Mouse (Mus musculus) forebrain, postnatal 0 days (tissue): ENCODE measurements around the gene Dact3. TPM values are rescaled to one million over a fixed set of nuclear protein-coding genes. Genes with fewer than 3 reads are reported as not detected.

Source experiments
- ATAC-seq: fragments of 200-750 bp; cut with Nextera tagmentation; 2 replicates; pipeline ENCODE4 v1.8.0; 2017; ENCODE audit warnings: mild to moderate bottlenecking, moderate library complexity
- DNase-seq: peaks from one replicate; pipeline ENCODE4 v3.0.0-alpha.2; 2015
- H3K27ac ChIP-seq: fragments of 300-500 bp; sonication (generic); 2 replicates; pipeline ENCODE4 v1.5.1; 2014; ENCODE audit warnings: low read depth, mild to moderate bottlenecking, antibody characterized with exemption, low read length, moderate library complexity, mixed read lengths
- H3K27me3 ChIP-seq: fragments of 300-500 bp; sonication (generic); 2 replicates; pipeline ENCODE4 v1.6.1; 2014; ENCODE audit warnings: mild to moderate bottlenecking, low read length, mixed read lengths; ENCODE audit not compliant: insufficient read depth
- H3K36me3 ChIP-seq: fragments of 300-500 bp; sonication (generic); 2 replicates; pipeline ENCODE4 v1.6.1; 2014; ENCODE audit warnings: mild to moderate bottlenecking, moderate library complexity; ENCODE audit not compliant: insufficient read depth
- H3K4me1 ChIP-seq: fragments of 300-500 bp; sonication (generic); 2 replicates; pipeline ENCODE4 v1.6.1; 2014; ENCODE audit warnings: antibody characterized with exemption; ENCODE audit not compliant: insufficient read depth
- H3K4me2 ChIP-seq: fragments of 300-500 bp; sonication (generic); 2 replicates; pipeline ENCODE4 v1.6.1; 2014; ENCODE audit warnings: low read depth, mild to moderate bottlenecking, moderate library complexity
- H3K4me3 ChIP-seq: fragments of 300-500 bp; sonication (generic); 2 replicates; pipeline ENCODE4 v1.5.1; 2014; ENCODE audit warnings: low read depth, low read length, mixed read lengths
- H3K9ac ChIP-seq: fragments of 300-500 bp; sonication (generic); 2 replicates; pipeline ENCODE4 v1.6.1; 2014; ENCODE audit warnings: mild to moderate bottlenecking
- H3K9me3 ChIP-seq: fragments of 300-500 bp; sonication (generic); 2 replicates; pipeline ENCODE4 v1.6.1; 2016; ENCODE audit warnings: low read length
- CTCF ChIP-seq: sonication (generic); IDR thresholded peaks from 2 replicates; pipeline ENCODE4 v1.5.1; 2016; ENCODE audit warnings: antibody characterized with exemption, control low read depth, low read depth
- WGBS: fragments of 180-500 bp; shearing (Covaris S2); extraction: QIAGEN DNeasy Blood & Tissue Kit; methylation state at CpG from one replicate; pipeline ENCODE4 v1.1.7; 2014; 5-methylcytosine and 5-hydroxymethylcytosine counted together
- polyA plus RNA-seq: library from polyadenylated mRNA; unstranded; fragments of >200 nt; fragmentation: Nextera tagmentation; extraction: Ambion mirVana; gene quantifications from 2 replicates; pipeline ENCODE4 v1.2.1, GENCODE M21; 2015
- total RNA-seq: library from RNA; depleted of rRNA; stranded (reverse); fragments of >200 nt; gene quantifications from 2 replicates; pipeline ENCODE4 v1.2.3, GENCODE M21; 2014

Dact3 gene
- total and polyA plus RNA-seq, 2 experiments from 2014 or later, result 8.6 to 69.0 TPM

DNA sequence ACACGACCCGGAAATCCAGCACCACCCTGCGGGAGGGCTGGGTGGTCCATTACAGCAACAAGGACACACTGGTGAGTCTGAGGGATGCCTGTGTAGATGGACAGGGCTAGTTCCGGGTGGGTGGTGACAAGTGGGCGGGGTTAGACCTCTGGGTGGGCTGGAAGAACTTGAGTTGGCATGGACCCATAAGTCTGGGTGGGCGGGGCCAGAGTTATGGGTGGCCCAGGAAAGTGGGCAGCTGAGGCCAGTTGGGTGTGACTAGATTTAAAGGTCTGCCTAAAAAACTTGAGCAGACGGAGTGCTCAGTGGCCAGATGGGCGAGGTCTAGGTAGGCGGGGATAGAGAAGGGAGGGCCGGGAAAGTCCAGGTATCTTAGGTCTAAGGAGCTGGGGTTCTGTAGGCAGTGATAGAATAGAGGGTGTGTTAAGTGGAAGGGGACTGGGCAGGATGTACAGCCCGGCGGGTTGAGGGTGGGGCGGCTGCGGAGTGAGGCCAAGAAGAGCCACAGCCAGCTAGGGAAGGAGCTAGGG lies 21.8 kb upstream of the Dact3 start:
- no peak for TF ChIP-seq CTCF
- no peaks in the 10 kb centered on the region for H3K4me1 ChIP-seq
- no peak overlapping the region for H3K4me2 ChIP-seq
- 87% methylated on average over 14 of the region's 14 CpGs for WGBS
- no peaks in the 10 kb centered on the region for H3K9me3 ChIP-seq
- H3K36me3 ChIP-seq, result peaks cover 23% of the 10 kb centered on the region
- 0 out of 2 replicates have a peak, but pooled peaks have one; percentile 12 for ATAC-seq
- no peak overlapping the region for H3K9ac ChIP-seq
- no peak overlapping the region for H3K27ac ChIP-seq
- H3K4me3 ChIP-seq, result no peak overlapping the region
- no peak for DNase-seq
- H3K27me3 ChIP-seq, result no peaks in the 10 kb centered on the region

DNA sequence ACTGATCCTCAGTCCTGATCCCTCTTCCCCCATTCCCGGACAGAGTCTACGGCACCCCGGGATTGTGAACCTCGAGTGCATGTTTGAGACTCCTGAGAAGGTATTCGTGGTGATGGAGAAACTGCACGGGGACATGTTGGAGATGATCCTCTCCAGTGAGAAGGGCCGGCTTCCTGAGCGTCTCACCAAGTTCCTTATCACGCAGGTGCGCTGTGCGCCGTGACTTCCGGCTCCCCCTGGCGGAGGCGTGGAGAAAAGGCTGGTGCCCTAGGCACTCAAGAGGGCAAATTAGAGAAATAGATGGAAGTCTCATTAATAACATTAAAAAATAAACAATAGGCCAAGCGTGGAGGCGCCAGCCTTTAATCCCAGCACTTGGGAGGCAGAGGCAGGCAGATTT lies 16.8 kb upstream of the Dact3 start:
- peak; percentile 68 for TF ChIP-seq CTCF
- H3K27ac ChIP-seq, result no peak overlapping the region
- ATAC-seq, result peak; percentile 54; the same call in 1 of the 2 replicates
- H3K9ac ChIP-seq, result no peak overlapping the region
- no peak overlapping the region for H3K4me3 ChIP-seq
- H3K9me3 ChIP-seq, result no peaks in the 10 kb centered on the region
- no peaks in the 10 kb centered on the region for H3K4me1 ChIP-seq
- no peak overlapping the region for H3K4me2 ChIP-seq
- DNase-seq, result peak; percentile 36
- WGBS, result 23% methylated on average over 17 of the region's 17 CpGs
- H3K27me3 ChIP-seq, result no peaks in the 10 kb centered on the region
- peaks cover 20% of the 10 kb centered on the region for H3K36me3 ChIP-seq

DNA sequence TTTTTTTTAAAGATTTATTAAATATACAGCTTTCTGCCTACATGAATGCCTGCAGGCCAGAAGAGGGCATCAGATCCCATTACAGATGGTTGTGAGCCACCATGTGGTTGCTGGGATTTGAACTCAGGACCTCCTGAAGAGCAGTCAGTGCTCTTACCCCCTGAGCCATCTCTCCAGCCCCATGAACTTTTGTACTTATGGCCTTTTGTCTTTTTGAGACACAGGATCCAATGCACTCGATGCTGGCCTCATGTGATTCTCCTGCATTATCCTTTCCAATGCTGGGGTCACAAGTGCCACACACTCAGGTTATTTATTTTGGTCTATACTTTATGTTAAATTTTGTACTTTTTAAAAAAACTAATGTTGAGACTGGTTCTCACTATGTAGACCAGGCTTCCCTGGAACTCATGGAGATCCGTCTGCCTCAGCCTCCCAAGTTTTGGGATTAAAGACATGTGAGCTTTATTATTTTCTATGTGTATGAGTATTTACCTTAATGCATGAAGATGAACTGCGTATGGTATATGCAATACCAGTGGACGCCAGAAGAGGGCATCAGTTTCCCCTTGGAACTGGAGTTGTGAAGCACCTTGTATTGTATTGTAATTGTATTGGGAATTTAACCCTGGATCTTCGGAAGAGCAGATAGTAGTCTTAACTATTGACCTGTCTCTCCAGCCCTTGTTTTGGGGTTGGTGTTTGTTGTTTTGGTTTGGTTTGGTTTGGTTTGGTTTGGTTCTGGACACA lies 15.0 kb upstream of the Dact3 start:
- no peak overlapping the region for H3K4me2 ChIP-seq
- no peak for ATAC-seq
- H3K27me3 ChIP-seq, result no peaks in the 10 kb centered on the region
- H3K9me3 ChIP-seq, result no peaks in the 10 kb centered on the region
- no peak overlapping the region for H3K9ac ChIP-seq
- peak; percentile 80 for TF ChIP-seq CTCF
- H3K36me3 ChIP-seq, result peaks cover 14% of the 10 kb centered on the region
- 23% methylated on average over 5 of the region's 5 CpGs for WGBS
- no peaks in the 10 kb centered on the region for H3K4me1 ChIP-seq
- H3K27ac ChIP-seq, result no peak overlapping the region
- DNase-seq, result peak; percentile 68
- no peak overlapping the region for H3K4me3 ChIP-seq

DNA sequence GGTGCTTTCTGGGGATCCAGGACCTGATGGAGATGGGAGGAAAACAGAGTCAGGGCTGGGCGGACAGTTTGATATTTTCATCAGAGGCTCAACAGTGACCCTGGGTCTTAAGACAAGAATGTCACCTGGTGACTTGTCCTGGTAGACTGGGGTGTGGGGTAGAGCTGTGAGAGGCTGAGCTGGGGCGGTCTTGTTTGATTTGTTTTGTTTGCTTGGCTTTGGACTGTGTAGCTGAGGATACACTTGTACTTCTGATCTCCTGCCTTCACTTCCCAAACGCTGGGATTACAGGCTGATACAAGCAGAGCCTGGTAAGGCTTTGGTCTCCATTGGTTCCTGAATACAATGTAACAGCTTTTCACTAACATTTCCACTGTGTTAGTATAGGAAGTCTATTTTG lies 7.6 kb upstream of the Dact3 start:
- no peaks in the 10 kb centered on the region for H3K27me3 ChIP-seq
- DNase-seq (no peak), ATAC-seq (no peak)
- 96% methylated on average over 3 of the region's 3 CpGs for WGBS
- peaks cover 6% of the 10 kb centered on the region; the same call in 1 of the 2 replicates for H3K36me3 ChIP-seq
- H3K4me1 ChIP-seq, result no peaks in the 10 kb centered on the region; the same call in 1 of the 2 replicates
- no peak overlapping the region for H3K9ac ChIP-seq
- no peaks in the 10 kb centered on the region for H3K9me3 ChIP-seq
- H3K4me3 ChIP-seq, result no peak overlapping the region
- H3K4me2 ChIP-seq, result no peak overlapping the region
- no peak overlapping the region for H3K27ac ChIP-seq
- no peak for TF ChIP-seq CTCF

- WGBS, result 13% methylated on average over 16 of the region's 16 CpGs
- H3K27ac ChIP-seq, result peak overlapping the region; percentile 88
These were observed 5.6 kb upstream of the Dact3 start for GRCm38 (mm10) chr7:16869497-16869896.

GRCm38 (mm10) chr7:16871600-16871999 lies 3.5 kb upstream of the Dact3 start:
- no peaks in the 10 kb centered on the region for H3K9me3 ChIP-seq

More at GRCm38 (mm10) chr7:16869497-16869896, 5.6 kb upstream of the Dact3 start:
- Histone ChIP-seq H3K4me2 (peak overlapping the region; percentile 63), H3K9me3 (no peaks in the 10 kb centered on the region), H3K9ac (peak overlapping the region; percentile 70), H3K4me1 (no peaks in the 10 kb centered on the region; the same call in 1 of the 2 replicates), H3K27me3 (no peaks in the 10 kb centered on the region), H3K36me3 (0 out of 2 replicates have a peak, but pooled peaks cover 6% of the 10 kb centered on the region), H3K4me3 (peak overlapping the region; percentile 42)
- DNase-seq (peak; percentile 94), ATAC-seq (peak; percentile 99)
- no peak for TF ChIP-seq CTCF

GRCm38 (mm10) chr7:16872478-16872877 lies 2.6 kb upstream of the Dact3 start:
- H3K4me1 ChIP-seq, result peaks cover 7% of the 10 kb centered on the region; the same call in 1 of the 2 replicates
- H3K27ac ChIP-seq, result no peak overlapping the region
- H3K4me3 ChIP-seq, result no peak overlapping the region
- WGBS, result 94% methylated on average over 9 of the region's 9 CpGs
- H3K9ac ChIP-seq, result no peak overlapping the region
- DNase-seq (no peak), ATAC-seq (no peak)
- no peaks in the 10 kb centered on the region for H3K9me3 ChIP-seq
- TF ChIP-seq CTCF, result no peak
- H3K27me3 ChIP-seq, result no peaks in the 10 kb centered on the region
- no peaks in the 10 kb centered on the region for H3K36me3 ChIP-seq
- H3K4me2 ChIP-seq, result no peak overlapping the region

More at GRCm38 (mm10) chr7:16871600-16871999, 3.5 kb upstream of the Dact3 start:
- DNase-seq, result no peak
- no peak overlapping the region for H3K9ac ChIP-seq
- WGBS, result 83% methylated on average over 10 of the region's 10 CpGs
- TF ChIP-seq CTCF, result no peak
- H3K27ac ChIP-seq, result no peak overlapping the region
- H3K27me3 ChIP-seq, result no peaks in the 10 kb centered on the region
- H3K4me3 ChIP-seq, result no peak overlapping the region
- no peaks in the 10 kb centered on the region for H3K36me3 ChIP-seq
- ATAC-seq, result no peak
- no peak overlapping the region for H3K4me2 ChIP-seq
- H3K4me1 ChIP-seq, result peaks cover 3% of the 10 kb centered on the region; the same call in 1 of the 2 replicates
